Mouse (Mus musculus) activated CD4-positive, CD25-positive, alpha-beta regulatory T cell, adult 4 months (primary cell): Measurements from ENCODE around the gene 2210010C04Rik. TPM values are rescaled to one million over a fixed set of nuclear protein-coding genes. Genes with fewer than 3 reads are reported as not detected.
"Not testable (repeated sequence)": the region's sequence is repeated elsewhere in the genome, so short reads cannot be mapped to it uniquely, and the experiment has no call there.

Experiments used
- ATAC-seq: one replicate; pipeline ENCODE4 v1.8.0; 2017
- polyA plus RNA-seq, 2 experiments: library from polyadenylated mRNA; unstranded; fragments of 100-300 nt; shearing (Covaris generic); gene quantifications; one replicate each; pipeline ENCODE4 v1.2.1; 2017

Gene 2210010C04Rik
- polyA plus RNA-seq, 2 experiments from 2014 or later = 0.29 TPM; not detected in 1

- ATAC-seq = no peak
Observed at GRCm38 (mm10) chr6:41018629-41019028, 16.7 kb downstream of the 2210010C04Rik start.

- peak; percentile 28 for ATAC-seq
Observed at GRCm38 (mm10) chr6:41015065-41015464, 20.2 kb downstream of the 2210010C04Rik start.

DNA sequence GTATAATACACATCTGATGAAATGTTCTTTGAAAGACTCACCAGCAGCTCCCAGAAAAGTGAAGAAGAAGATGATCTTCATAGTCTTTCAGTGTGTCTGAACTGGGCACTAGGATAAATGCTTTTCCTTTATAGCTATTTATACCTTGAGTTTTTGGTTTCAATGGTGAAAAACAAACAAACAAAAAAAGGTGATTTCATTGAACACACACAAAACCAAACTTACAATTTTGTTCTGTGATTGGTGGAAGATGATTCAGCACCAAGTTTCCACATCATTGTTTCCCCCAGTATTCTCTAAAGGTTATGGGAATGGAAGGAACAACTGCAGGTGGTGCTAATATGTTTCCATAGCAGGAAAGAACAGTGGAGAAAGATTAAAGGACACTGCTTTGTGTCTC is 35.9 kb downstream of the 2210010C04Rik start, which contains the start of gene Gm2663:
Gene Gm2663, minus strand, starts transcription at position 101 of the 400 bp plus-strand sequence.
- ATAC-seq = not testable (repeated sequence)

Other genes starting within 250 kb of the 2210010C04Rik start
- under 1 TPM in 1 of 2 experiments, not detected in 1; 0.76 TPM for gene Moxd2, start 148.0 kb downstream of the 2210010C04Rik start, polyA plus RNA-seq
- gene Prss58, start 135.1 kb downstream of the 2210010C04Rik start, polyA plus RNA-seq = not detected
- gene 1700074P13Rik, start 95.0 kb downstream of the 2210010C04Rik start, polyA plus RNA-seq = not detected
- not detected for gene Gm4744, start 83.6 kb downstream of the 2210010C04Rik start, polyA plus RNA-seq
- gene 1810009J06Rik, start 70.8 kb downstream of the 2210010C04Rik start, polyA plus RNA-seq = 1 to 10 TPM in 1 of 2 experiments, not detected in 1; 1.0 TPM
- gene Gm2663, start 36.0 kb downstream of the 2210010C04Rik start, polyA plus RNA-seq = not detected